Mouse (Mus musculus) liver, embryonic 14.5 days (tissue): Measurements from ENCODE around the gene Serpinb1c.

Experiments used
- CTCF ChIP-seq: IDR thresholded peaks from 2 replicates; pipeline ENCODE4 v1.5.1; 2016; ENCODE audit warnings: antibody characterized with exemption, low read depth, control low read depth
- EP300 ChIP-seq: IDR thresholded peaks from 2 replicates; pipeline ENCODE4 v1.6.1; 2016; ENCODE audit warnings: antibody characterized with exemption, low read depth

DNA sequence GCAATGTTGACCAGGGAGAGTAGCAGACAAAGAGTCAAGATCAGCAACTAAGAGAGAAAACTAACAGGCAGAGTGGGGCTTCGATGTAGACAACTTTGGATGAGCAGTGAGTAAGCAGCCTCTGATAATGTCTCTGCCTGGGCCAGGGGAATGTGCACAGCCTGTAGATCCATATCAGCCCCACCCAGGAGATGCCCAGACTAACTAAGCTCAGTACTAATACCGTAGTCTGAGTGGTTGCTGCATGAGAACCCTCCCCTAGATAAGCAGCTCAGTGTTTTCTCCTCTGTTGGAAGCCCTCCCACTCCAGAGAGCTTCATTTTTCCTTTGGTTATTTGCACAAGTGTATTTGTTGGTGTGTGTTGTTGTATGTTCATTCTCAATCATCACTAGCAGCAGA, 28.6 kb upstream of the Serpinb1c start:
- TF ChIP-seq EP300 (no peak), CTCF (no peak)
